Mouse (Mus musculus): ENCODE measurements at regions not wholly inside any gene's neighbourhood (a gene's known extent, or its start where the extent isn't known, plus 50 kb on each side); places are given as distances from the start of the nearest gene placed in this dataset.

GRCm38 (mm10) chr7:36829710-36830109 is 131.8 kb downstream of the Tshz3 start:
- DNase-seq (ENCODE audit: low spot score in 2 of 2) = no peak

GRCm38 (mm10) chr7:36830155-36830554 is 132.2 kb downstream of the Tshz3 start:
- no peak for DNase-seq (ENCODE audit: low spot score in 2 of 2)

GRCm38 (mm10) chr7:36848279-36848678 is 150.4 kb downstream of the Tshz3 start:
- DNase-seq (ENCODE audit: low spot score in 2 of 2) = no peak

- no peak for DNase-seq (ENCODE audit: low spot score in 2 of 2)
Observed at GRCm38 (mm10) chr7:36851275-36851889, 153.5 kb downstream of the Tshz3 start.

GRCm38 (mm10) chr7:36854308-36854707 is 156.4 kb downstream of the Tshz3 start:
- DNase-seq (ENCODE audit: low spot score in 2 of 2) = no peak

GRCm38 (mm10) chr7:36859428-36859827 is 161.5 kb downstream of the Tshz3 start:
- DNase-seq (ENCODE audit: low spot score in 2 of 2) = no peak

GRCm38 (mm10) chr7:36862481-36862880 is 164.6 kb downstream of the Tshz3 start:
- DNase-seq (ENCODE audit: low spot score in 2 of 2) = no peak

- DNase-seq (ENCODE audit: low spot score in 2 of 2) = no peak
Observed at GRCm38 (mm10) chr7:36863745-36864144, 165.8 kb downstream of the Tshz3 start.

- DNase-seq (ENCODE audit: low spot score in 2 of 2) = no peak
Observed at GRCm38 (mm10) chr7:36864675-36865074, 166.8 kb downstream of the Tshz3 start.

GRCm38 (mm10) chr7:36866602-36867001 is 168.7 kb downstream of the Tshz3 start:
- DNase-seq (ENCODE audit: low spot score in 2 of 2) = no peak

GRCm38 (mm10) chr7:36874004-36874403 is 176.1 kb downstream of the Tshz3 start:
- DNase-seq (ENCODE audit: low spot score in 2 of 2) = no peak

- DNase-seq (ENCODE audit: low spot score in 2 of 2) = no peak
Observed at GRCm38 (mm10) chr7:36877686-36878085, 179.8 kb downstream of the Tshz3 start.

GRCm38 (mm10) chr7:36892776-36893500 is 195.0 kb downstream of the Tshz3 start:
- DNase-seq (ENCODE audit: low spot score in 2 of 2) = no peak

- no peak for DNase-seq (ENCODE audit: low spot score in 2 of 2)
Observed at GRCm38 (mm10) chr7:36896339-36896738, 198.4 kb downstream of the Tshz3 start.

GRCm38 (mm10) chr7:36901537-36901936 is 203.6 kb downstream of the Tshz3 start:
- DNase-seq (ENCODE audit: low spot score in 2 of 2) = no peak

- no peak for DNase-seq (ENCODE audit: low spot score in 2 of 2)
Observed at GRCm38 (mm10) chr7:36913304-36913703, 215.4 kb downstream of the Tshz3 start.

GRCm38 (mm10) chr7:36914261-36914660 is 216.3 kb downstream of the Tshz3 start:
- DNase-seq (ENCODE audit: low spot score in 2 of 2) = no peak

GRCm38 (mm10) chr7:36915171-36915570 is 217.3 kb downstream of the Tshz3 start:
- DNase-seq (ENCODE audit: low spot score in 2 of 2) = no peak

GRCm38 (mm10) chr7:36917011-36917410 is 219.1 kb downstream of the Tshz3 start:
- no peak for DNase-seq (ENCODE audit: low spot score in 2 of 2)

- DNase-seq (ENCODE audit: low spot score in 2 of 2) = no peak
Observed at GRCm38 (mm10) chr7:36919413-36919812, 221.5 kb downstream of the Tshz3 start.

GRCm38 (mm10) chr7:36921003-36921402 is 223.1 kb downstream of the Tshz3 start:
- DNase-seq (ENCODE audit: low spot score in 2 of 2) = no peak

- DNase-seq (ENCODE audit: low spot score in 2 of 2) = no peak
Observed at GRCm38 (mm10) chr7:36933490-36933889, 235.6 kb downstream of the Tshz3 start.
